Mouse (Mus musculus) embryonic facial prominence, embryonic 15.5 days (tissue): ENCODE measurements at regions not wholly inside any gene's neighbourhood (a gene's known extent, or its start where the extent isn't known, plus 50 kb on each side); places are given as distances from the start of the nearest gene placed in this dataset.

Source experiments
- ATAC-seq: fragments of 200-750 bp; cut with Nextera tagmentation; 2 replicates; pipeline ENCODE4 v1.8.0; 2017; ENCODE audit warnings: low read depth, moderate TSS enrichment; ENCODE audit not compliant: insufficient number of reproducible peaks, low FRiP score, low TSS enrichment
- H3K27ac ChIP-seq: fragments of 300-500 bp; sonication (generic); replicated peaks from 2 replicates; pipeline ENCODE4 v1.5.1; 2015; ENCODE audit warnings: mild to moderate bottlenecking, inconsistent platforms
- H3K27me3 ChIP-seq: fragments of 300-500 bp; sonication (generic); 2 replicates; pipeline ENCODE4 v1.6.1; 2015; ENCODE audit warnings: inconsistent platforms
- H3K36me3 ChIP-seq: fragments of 300-500 bp; sonication (generic); 2 replicates; pipeline ENCODE4 v1.6.1; 2015; ENCODE audit warnings: mild to moderate bottlenecking, inconsistent platforms
- H3K4me1 ChIP-seq: fragments of 300-500 bp; sonication (generic); 2 replicates; pipeline ENCODE4 v1.6.1; 2015; ENCODE audit warnings: inconsistent platforms
- H3K4me2 ChIP-seq: fragments of 300-500 bp; sonication (generic); replicated peaks from 2 replicates; pipeline ENCODE4 v1.6.1; 2015; ENCODE audit warnings: mild to moderate bottlenecking, inconsistent platforms
- H3K4me3 ChIP-seq: fragments of 300-500 bp; sonication (generic); replicated peaks from 2 replicates; pipeline ENCODE4 v1.5.1; 2015; ENCODE audit warnings: mild to moderate bottlenecking, inconsistent platforms
- H3K9ac ChIP-seq: fragments of 300-500 bp; sonication (generic); 2 replicates; pipeline ENCODE4 v1.6.1; 2015; ENCODE audit warnings: inconsistent platforms
- H3K9me3 ChIP-seq: fragments of 300-500 bp; sonication (generic); replicated peaks from 2 replicates; pipeline ENCODE4 v1.6.1; 2016; ENCODE audit warnings: inconsistent platforms
- WGBS: fragments of 180-500 bp; shearing (Covaris S2); methylation state at CpG from one replicate; pipeline ENCODE4 v1.1.7; 2015; 5-methylcytosine and 5-hydroxymethylcytosine counted together

DNA sequence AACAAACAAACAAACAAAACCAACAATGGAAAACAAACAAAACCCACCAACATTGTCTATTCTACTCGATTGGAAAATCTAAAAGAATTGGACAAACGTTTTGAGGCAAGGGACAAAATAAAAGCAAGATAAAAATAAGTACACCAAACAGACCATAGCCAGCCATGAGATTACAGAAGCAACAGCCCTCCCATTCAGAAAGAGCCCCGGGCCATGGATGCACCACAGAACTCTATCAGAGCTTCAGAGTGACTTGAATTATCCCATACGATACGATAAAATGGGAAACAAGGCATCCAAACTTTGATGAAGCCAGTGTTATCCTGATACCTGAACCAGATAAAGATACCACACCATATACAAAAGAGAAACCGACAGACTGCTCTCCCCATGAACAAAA lies 68.7 kb downstream of the Npepl1 start:
- no peaks in the 10 kb centered on the region for H3K27me3 ChIP-seq
- 77% methylated on average over 6 of the region's 6 CpGs for WGBS
- H3K4me2 ChIP-seq: no peak overlapping the region
- H3K36me3 ChIP-seq: no peaks in the 10 kb centered on the region
- no peak for ATAC-seq
- no peak overlapping the region for H3K4me3 ChIP-seq
- H3K27ac ChIP-seq: no peak overlapping the region
- H3K9ac ChIP-seq: no peak overlapping the region
- H3K4me1 ChIP-seq: no peaks in the 10 kb centered on the region
- no peaks in the 10 kb centered on the region for H3K9me3 ChIP-seq

- Histone ChIP-seq H3K4me3 (no peak overlapping the region), H3K36me3 (no peaks in the 10 kb centered on the region), H3K4me1 (no peaks in the 10 kb centered on the region), H3K9ac (no peak overlapping the region), H3K27ac (no peak overlapping the region), H3K9me3 (no peaks in the 10 kb centered on the region), H3K27me3 (no peaks in the 10 kb centered on the region), H3K4me2 (no peak overlapping the region)
- ATAC-seq: no peak
- WGBS: 79% methylated on average over 5 of the region's 5 CpGs
Observed at GRCm38 (mm10) chr2:174184797-174185196, 74.6 kb downstream of the Npepl1 start.

GRCm38 (mm10) chr2:174191071-174191470 lies 80.9 kb downstream of the Npepl1 start:
- no peaks in the 10 kb centered on the region for H3K27me3 ChIP-seq
- H3K9me3 ChIP-seq: no peaks in the 10 kb centered on the region
- H3K4me2 ChIP-seq: no peak overlapping the region
- no peak overlapping the region for H3K4me3 ChIP-seq
- 87% methylated on average over 2 of the region's 2 CpGs for WGBS
- no peaks in the 10 kb centered on the region for H3K4me1 ChIP-seq
- H3K36me3 ChIP-seq: no peaks in the 10 kb centered on the region
- no peak overlapping the region for H3K27ac ChIP-seq
- no peak overlapping the region for H3K9ac ChIP-seq
- ATAC-seq: no peak

GRCm38 (mm10) chr2:174191516-174191915 lies 81.4 kb downstream of the Npepl1 start:
- Histone ChIP-seq H3K4me3 (no peak overlapping the region), H3K27me3 (no peaks in the 10 kb centered on the region), H3K36me3 (no peaks in the 10 kb centered on the region), H3K4me1 (no peaks in the 10 kb centered on the region), H3K9me3 (no peaks in the 10 kb centered on the region), H3K4me2 (no peak overlapping the region), H3K27ac (no peak overlapping the region), H3K9ac (no peak overlapping the region)
- 65% methylated on average over 2 of the region's 2 CpGs for WGBS
- no peak for ATAC-seq

DNA sequence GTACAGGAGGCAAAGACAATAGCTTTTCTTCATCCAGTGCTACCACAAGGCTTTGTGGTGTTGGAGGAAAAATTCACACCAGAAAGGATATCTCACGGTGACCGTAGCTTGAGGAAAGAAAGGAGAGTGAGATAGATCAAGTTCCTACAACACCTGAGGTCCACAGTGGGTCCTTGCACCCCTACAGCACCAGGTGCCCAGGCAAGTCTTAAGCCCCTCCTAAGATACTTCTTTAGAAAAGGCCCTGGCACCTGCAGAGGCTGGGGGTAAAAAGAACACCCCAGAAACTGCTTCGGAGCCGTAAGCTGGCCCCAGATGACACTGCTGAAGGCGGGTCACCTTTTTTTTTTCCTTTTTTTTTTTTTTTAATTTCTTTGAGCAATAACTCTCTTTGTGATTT lies 81.9 kb downstream of the Npepl1 start:
- H3K4me3 ChIP-seq: no peak overlapping the region
- no peak overlapping the region for H3K4me2 ChIP-seq
- 92% methylated on average over 5 of the region's 5 CpGs for WGBS
- no peaks in the 10 kb centered on the region for H3K36me3 ChIP-seq
- no peak for ATAC-seq
- H3K4me1 ChIP-seq: no peaks in the 10 kb centered on the region
- H3K27ac ChIP-seq: no peak overlapping the region
- H3K9me3 ChIP-seq: no peaks in the 10 kb centered on the region
- H3K9ac ChIP-seq: no peak overlapping the region
- H3K27me3 ChIP-seq: no peaks in the 10 kb centered on the region

DNA sequence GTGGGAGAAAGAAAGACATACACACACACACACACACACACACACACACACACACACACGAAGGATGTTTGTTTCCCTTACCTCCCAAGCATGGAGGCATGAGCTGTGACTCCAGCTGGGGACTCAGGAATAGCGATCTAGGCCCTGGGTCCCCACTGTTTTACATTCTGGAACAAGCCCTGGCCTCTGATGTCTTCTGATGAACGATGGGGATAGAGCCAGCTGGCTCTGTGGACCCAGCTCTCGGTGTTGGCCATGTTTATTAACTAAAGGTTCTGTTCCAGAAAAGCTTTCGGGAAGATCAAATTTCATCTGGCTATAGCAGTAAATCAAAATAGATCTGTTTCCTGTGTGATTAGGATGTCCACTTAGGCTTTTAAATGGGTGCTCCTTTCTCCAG lies 83.4 kb downstream of the Npepl1 start:
- WGBS: 68% methylated on average over 5 of the region's 5 CpGs
- Histone ChIP-seq H3K4me1 (no peaks in the 10 kb centered on the region), H3K36me3 (no peaks in the 10 kb centered on the region), H3K27ac (no peak overlapping the region), H3K9ac (no peak overlapping the region), H3K27me3 (no peaks in the 10 kb centered on the region), H3K4me3 (no peak overlapping the region), H3K4me2 (no peak overlapping the region), H3K9me3 (no peaks in the 10 kb centered on the region)
- ATAC-seq: no peak

GRCm38 (mm10) chr2:174195651-174196050 lies 85.5 kb downstream of the Npepl1 start:
- WGBS: 94% methylated on average over 1 of the region's 1 CpGs
- Histone ChIP-seq H3K36me3 (no peaks in the 10 kb centered on the region), H3K9me3 (no peaks in the 10 kb centered on the region), H3K9ac (no peak overlapping the region), H3K4me3 (no peak overlapping the region), H3K4me2 (no peak overlapping the region), H3K27me3 (no peaks in the 10 kb centered on the region), H3K27ac (no peak overlapping the region), H3K4me1 (0 out of 2 replicates have a peak, but pooled peaks cover 4% of the 10 kb centered on the region)
- ATAC-seq: no peak

DNA sequence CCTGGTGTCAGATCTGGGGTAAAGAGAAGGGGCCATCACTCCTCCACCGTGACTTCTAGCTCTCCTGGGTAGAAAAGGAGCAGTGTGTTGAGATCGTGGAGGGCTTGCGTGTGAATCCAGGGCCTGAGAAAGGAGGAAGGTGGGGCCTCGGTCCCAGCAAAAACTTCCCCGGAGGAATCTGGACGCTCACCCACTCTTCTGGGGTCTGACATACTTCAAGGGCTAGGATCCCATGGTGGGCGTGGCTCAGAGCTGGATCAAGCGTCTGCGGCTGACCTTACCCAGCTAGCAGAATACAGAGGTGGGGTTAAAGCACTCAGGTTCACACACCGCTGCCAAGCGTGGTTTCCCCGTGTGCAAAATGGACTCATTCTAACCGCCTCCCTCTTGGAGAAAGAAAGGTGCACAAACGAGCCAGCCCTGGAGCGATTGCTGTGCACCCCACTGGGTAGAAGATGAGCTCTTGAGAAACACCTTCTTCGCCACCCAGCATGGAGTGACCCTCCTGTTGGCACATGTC lies 86.6 kb downstream of the Npepl1 start:
- Histone ChIP-seq H3K4me1 (0 out of 2 replicates have a peak, but pooled peaks cover 4% of the 10 kb centered on the region), H3K9ac (no peak overlapping the region), H3K27me3 (no peaks in the 10 kb centered on the region), H3K4me2 (no peak overlapping the region), H3K9me3 (no peaks in the 10 kb centered on the region), H3K27ac (no peak overlapping the region), H3K4me3 (no peak overlapping the region), H3K36me3 (no peaks in the 10 kb centered on the region)
- ATAC-seq: no peak
- 86% methylated on average over 16 of the region's 16 CpGs for WGBS

DNA sequence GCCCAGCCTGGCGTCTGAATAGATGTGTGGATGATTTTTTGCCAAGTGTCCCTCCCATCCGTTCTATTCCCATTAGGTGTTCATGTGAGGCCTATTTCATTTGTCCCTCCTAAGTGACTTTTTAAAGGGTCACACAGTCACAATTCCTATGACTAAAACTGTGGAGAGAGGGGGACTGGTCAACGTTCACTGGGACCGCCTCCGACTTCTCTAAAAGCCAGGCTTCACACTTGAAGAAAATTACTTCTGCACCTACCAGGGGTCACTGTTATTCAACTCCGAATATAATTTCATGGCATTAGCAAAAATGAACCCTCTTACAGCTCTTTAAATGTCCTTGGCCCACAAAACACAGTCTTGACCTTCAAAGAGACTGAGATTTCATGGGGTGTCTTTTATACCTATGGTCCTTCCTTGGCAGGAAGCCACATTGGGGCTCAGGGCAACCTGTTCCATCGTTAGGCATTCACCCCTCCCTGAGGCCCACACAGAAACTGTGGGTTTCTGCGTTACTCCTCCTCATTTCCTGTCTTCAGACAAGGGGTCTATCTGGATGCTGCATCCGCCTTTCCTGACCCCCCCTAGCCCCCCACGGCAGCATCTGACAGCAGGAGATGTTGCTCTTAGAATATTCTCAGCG lies 86.7 kb upstream of the Gnas start:
- Histone ChIP-seq H3K27me3 (no peaks in the 10 kb centered on the region), H3K4me3 (no peak overlapping the region), H3K9me3 (no peaks in the 10 kb centered on the region), H3K9ac (no peak overlapping the region), H3K36me3 (no peaks in the 10 kb centered on the region), H3K4me2 (no peak overlapping the region), H3K27ac (no peak overlapping the region), H3K4me1 (0 out of 2 replicates have a peak, but pooled peaks cover 4% of the 10 kb centered on the region)
- ATAC-seq: no peak
- WGBS: 82% methylated on average over 11 of the region's 11 CpGs

DNA sequence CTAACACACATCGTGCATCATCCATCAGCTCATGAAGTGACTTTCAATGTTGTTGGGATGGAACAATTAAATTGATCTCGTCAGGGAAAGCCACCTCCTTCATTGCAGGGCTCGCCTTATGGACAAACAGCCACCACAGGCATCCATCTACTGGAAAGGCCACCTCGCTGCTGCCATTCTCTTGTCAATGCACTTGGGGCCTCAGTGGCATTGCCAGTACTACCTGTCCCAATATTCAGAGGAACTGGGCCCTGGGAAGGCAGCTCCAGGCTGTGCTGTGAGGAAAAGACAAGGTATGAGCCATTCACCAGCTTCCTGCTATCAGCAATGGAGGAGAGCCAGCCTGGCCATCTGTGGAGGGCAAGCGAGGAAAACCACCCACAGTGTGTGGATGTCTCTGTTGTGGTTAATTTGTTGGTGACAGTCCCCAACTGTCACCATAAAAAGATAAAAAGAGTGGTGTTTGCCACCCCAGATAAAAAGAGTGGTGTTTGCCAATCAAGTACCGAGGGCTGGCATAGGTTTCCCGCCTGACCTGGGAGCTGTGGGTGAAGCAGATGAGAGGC lies 85.6 kb upstream of the Gnas start:
- no peak overlapping the region for H3K4me2 ChIP-seq
- H3K9me3 ChIP-seq: no peaks in the 10 kb centered on the region
- H3K4me3 ChIP-seq: no peak overlapping the region
- H3K27me3 ChIP-seq: no peaks in the 10 kb centered on the region
- ATAC-seq: no peak
- H3K9ac ChIP-seq: no peak overlapping the region
- H3K27ac ChIP-seq: no peak overlapping the region
- H3K36me3 ChIP-seq: no peaks in the 10 kb centered on the region
- 0 out of 2 replicates have a peak, but pooled peaks cover 4% of the 10 kb centered on the region for H3K4me1 ChIP-seq
- WGBS: 86% methylated on average over 7 of the region's 7 CpGs

GRCm38 (mm10) chr2:174199961-174200862 lies 83.9 kb upstream of the Gnas start:
- H3K9me3 ChIP-seq: no peaks in the 10 kb centered on the region
- H3K4me3 ChIP-seq: no peak overlapping the region
- peak; percentile 44; the same call in 1 of the 2 replicates for ATAC-seq
- H3K27me3 ChIP-seq: no peaks in the 10 kb centered on the region
- H3K4me1 ChIP-seq: 0 out of 2 replicates have a peak, but pooled peaks cover 4% of the 10 kb centered on the region
- no peak overlapping the region for H3K4me2 ChIP-seq
- no peak overlapping the region for H3K27ac ChIP-seq
- WGBS: 65% methylated on average over 13 of the region's 13 CpGs
- H3K36me3 ChIP-seq: no peaks in the 10 kb centered on the region
- H3K9ac ChIP-seq: no peak overlapping the region
